Mouse (Mus musculus) heart, embryonic 10.5 days (tissue): Measurements from ENCODE around the gene Mfsd7a. TPM values are rescaled to one million over a fixed set of nuclear protein-coding genes. Genes with fewer than 3 reads are reported as not detected.
A peak's percentile ranks its signal among the peaks of the same experiment; 100 is the strongest.

ENCODE experiments used
- DNase-seq: peaks from one replicate; pipeline ENCODE4 v3.0.0-alpha.2; 2017; ENCODE audit warnings: low spot score
- H3K27ac ChIP-seq: fragments of 300-500 bp; sonication (generic); 2 replicates; pipeline ENCODE4 v1.5.1; 2016; ENCODE audit warnings: mild to moderate bottlenecking
- H3K27me3 ChIP-seq: fragments of 300-500 bp; sonication (generic); 2 replicates; pipeline ENCODE4 v1.6.1; 2016; ENCODE audit warnings: mild to moderate bottlenecking; ENCODE audit not compliant: poor library complexity, insufficient read depth, severe bottlenecking
- H3K36me3 ChIP-seq: fragments of 300-500 bp; sonication (generic); 2 replicates; pipeline ENCODE4 v1.6.1; 2016; ENCODE audit warnings: mild to moderate bottlenecking, moderate library complexity
- H3K4me1 ChIP-seq: fragments of 300-500 bp; sonication (generic); 2 replicates; pipeline ENCODE4 v1.6.1; 2016; ENCODE audit warnings: mild to moderate bottlenecking
- H3K4me3 ChIP-seq: fragments of 300-500 bp; sonication (generic); 2 replicates; pipeline ENCODE4 v1.5.1; 2016; ENCODE audit warnings: mild to moderate bottlenecking, moderate library complexity
- H3K9me3 ChIP-seq: fragments of 300-500 bp; sonication (generic); 2 replicates; pipeline ENCODE4 v1.6.1; 2016; ENCODE audit warnings: mild to moderate bottlenecking, moderate library complexity
- WGBS: fragments of 180-500 bp; shearing (Covaris S2); methylation state at CpG from one replicate; pipeline ENCODE4 v1.1.7; 2016; 5-methylcytosine and 5-hydroxymethylcytosine counted together
- polyA plus RNA-seq: library from polyadenylated mRNA; unstranded; fragments of >200 nt; fragmentation: Nextera tagmentation; extraction: Ambion mirVana; gene quantifications from 2 replicates; pipeline ENCODE4 v1.2.1, GENCODE M21; 2016

Mfsd7a gene
- polyA plus RNA-seq, 1 experiment from 2014 or later: 0.09 TPM

DNA sequence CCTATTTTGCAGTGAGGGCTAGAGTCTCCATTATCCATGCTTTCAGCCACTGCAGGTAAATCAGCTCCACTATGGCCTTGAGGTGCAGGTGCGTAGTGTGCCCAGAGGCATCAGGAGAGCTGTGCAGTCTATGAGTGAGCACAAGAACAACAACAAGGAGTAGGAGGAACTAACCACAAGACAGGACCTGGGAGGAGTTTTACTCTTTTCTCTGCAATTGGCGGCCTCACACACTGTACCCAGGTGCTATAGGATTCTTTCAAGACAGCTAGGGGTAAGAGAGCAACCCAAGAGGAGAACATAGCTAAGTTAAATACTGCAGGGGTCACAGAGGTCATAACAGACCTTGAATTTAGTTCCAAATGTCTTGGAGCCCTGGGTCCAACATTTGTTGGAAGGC, 10.0 kb upstream of the Mfsd7a start:
- Histone ChIP-seq H3K9me3 (no peaks in the 10 kb centered on the region), H3K27ac (no peak overlapping the region), H3K4me3 (no peak overlapping the region), H3K27me3 (peaks cover 19% of the 10 kb centered on the region; the same call in 1 of the 2 replicates), H3K4me1 (peaks cover 19% of the 10 kb centered on the region), H3K36me3 (no peaks in the 10 kb centered on the region)
- DNase-seq: peak; percentile 36
- 78% methylated on average over 2 of the region's 2 CpGs for WGBS

DNA sequence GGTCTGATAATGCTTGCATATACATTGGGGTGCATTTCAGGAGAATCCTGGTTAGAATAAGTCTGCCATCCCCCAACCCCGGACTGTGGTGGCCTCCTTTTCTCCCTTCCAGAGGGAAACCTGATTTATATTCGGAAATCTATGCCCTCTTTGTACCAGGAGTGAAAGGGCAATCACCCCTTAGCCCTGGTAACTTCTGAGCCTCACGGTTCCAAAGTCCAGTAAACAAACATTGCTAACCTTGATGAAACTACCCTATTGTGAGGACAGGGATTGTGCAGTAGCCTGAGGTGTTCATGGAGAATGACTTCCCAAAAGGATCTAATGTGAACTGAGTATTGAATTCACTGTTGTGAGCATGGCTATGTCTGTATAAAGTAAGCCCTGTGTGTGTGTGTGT, 5.4 kb upstream of the Mfsd7a start:
- Histone ChIP-seq H3K9me3 (no peaks in the 10 kb centered on the region), H3K27me3 (peaks cover 10% of the 10 kb centered on the region; the same call in 1 of the 2 replicates), H3K4me3 (no peak overlapping the region), H3K27ac (no peak overlapping the region), H3K36me3 (no peaks in the 10 kb centered on the region), H3K4me1 (peaks cover 8% of the 10 kb centered on the region)
- no peak for DNase-seq
- 58% methylated on average over 3 of the region's 3 CpGs for WGBS

GRCm38 (mm10) chr5:108452422-108452821, 3.7 kb upstream of the Mfsd7a start:
- no peaks in the 10 kb centered on the region for H3K36me3 ChIP-seq
- peaks cover 8% of the 10 kb centered on the region for H3K27me3 ChIP-seq
- DNase-seq: no peak
- H3K27ac ChIP-seq: no peak overlapping the region
- H3K4me1 ChIP-seq: peaks cover 16% of the 10 kb centered on the region
- H3K9me3 ChIP-seq: no peaks in the 10 kb centered on the region
- 79% methylated on average over 1 of the region's 1 CpGs for WGBS
- no peak overlapping the region for H3K4me3 ChIP-seq

- peaks cover 16% of the 10 kb centered on the region for H3K4me1 ChIP-seq
- DNase-seq: no peak
- 83% methylated on average over 1 of the region's 1 CpGs for WGBS
These were observed 2.9 kb upstream of the Mfsd7a start for GRCm38 (mm10) chr5:108451611-108452010.

GRCm38 (mm10) chr5:108450837-108451540, 2.3 kb upstream of the Mfsd7a start:
- no peaks in the 10 kb centered on the region for H3K9me3 ChIP-seq

More at GRCm38 (mm10) chr5:108451611-108452010, 2.9 kb upstream of the Mfsd7a start:
- Histone ChIP-seq H3K9me3 (no peaks in the 10 kb centered on the region), H3K4me3 (no peak overlapping the region), H3K27ac (no peak overlapping the region), H3K27me3 (peaks cover 16% of the 10 kb centered on the region), H3K36me3 (no peaks in the 10 kb centered on the region)

GRCm38 (mm10) chr5:108447857-108448256, 834 bp downstream of the Mfsd7a start:
- H3K4me1 ChIP-seq: peaks cover 16% of the 10 kb centered on the region
- H3K9me3 ChIP-seq: no peaks in the 10 kb centered on the region
- H3K4me3 ChIP-seq: no peak overlapping the region
- no peaks in the 10 kb centered on the region for H3K36me3 ChIP-seq
- no peak for DNase-seq
- WGBS: 77% methylated on average over 7 of the region's 7 CpGs
- no peak overlapping the region for H3K27ac ChIP-seq
- H3K27me3 ChIP-seq: peaks cover 37% of the 10 kb centered on the region

More at GRCm38 (mm10) chr5:108450837-108451540, 2.3 kb upstream of the Mfsd7a start:
- H3K27ac ChIP-seq: no peak overlapping the region
- no peak for DNase-seq
- H3K36me3 ChIP-seq: no peaks in the 10 kb centered on the region
- H3K27me3 ChIP-seq: peaks cover 21% of the 10 kb centered on the region
- WGBS: 80% methylated on average over 8 of the region's 8 CpGs
- no peak overlapping the region for H3K4me3 ChIP-seq
- H3K4me1 ChIP-seq: peaks cover 16% of the 10 kb centered on the region

DNA sequence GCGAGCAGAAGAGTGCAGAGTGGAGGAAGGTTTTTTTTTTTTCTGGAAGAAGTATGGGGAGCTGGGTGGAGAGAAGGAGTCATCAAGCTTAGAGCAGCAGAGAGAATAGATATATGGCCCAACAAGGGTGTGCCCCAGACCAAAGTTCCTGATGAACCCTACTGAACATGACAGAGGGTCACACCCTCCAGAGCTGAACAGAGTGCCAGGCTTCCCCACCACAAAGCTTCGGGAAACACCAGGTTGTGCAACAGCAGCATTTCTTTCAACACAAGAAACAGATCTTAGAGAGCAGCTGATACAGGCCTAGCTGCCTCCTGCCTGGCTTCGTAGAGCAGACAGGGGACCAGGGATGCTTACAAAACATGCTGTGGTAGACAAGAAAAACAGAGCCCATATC, 1.7 kb downstream of the Mfsd7a start:
- H3K9me3 ChIP-seq: no peaks in the 10 kb centered on the region
- no peaks in the 10 kb centered on the region for H3K36me3 ChIP-seq
- H3K27ac ChIP-seq: no peak overlapping the region
- DNase-seq: no peak
- H3K4me1 ChIP-seq: peaks cover 16% of the 10 kb centered on the region
- 75% methylated on average over 3 of the region's 3 CpGs for WGBS
- peaks cover 37% of the 10 kb centered on the region for H3K27me3 ChIP-seq
- no peak overlapping the region for H3K4me3 ChIP-seq

GRCm38 (mm10) chr5:108436101-108436500, 12.6 kb downstream of the Mfsd7a start:
- WGBS: 69% methylated on average over 2 of the region's 2 CpGs
- H3K9me3 ChIP-seq: no peaks in the 10 kb centered on the region
- H3K27me3 ChIP-seq: peaks cover 19% of the 10 kb centered on the region; the same call in 1 of the 2 replicates
- peaks cover 15% of the 10 kb centered on the region for H3K4me1 ChIP-seq
- no peak overlapping the region for H3K4me3 ChIP-seq
- no peak overlapping the region for H3K27ac ChIP-seq
- no peak for DNase-seq
- H3K36me3 ChIP-seq: peaks cover 17% of the 10 kb centered on the region

DNA sequence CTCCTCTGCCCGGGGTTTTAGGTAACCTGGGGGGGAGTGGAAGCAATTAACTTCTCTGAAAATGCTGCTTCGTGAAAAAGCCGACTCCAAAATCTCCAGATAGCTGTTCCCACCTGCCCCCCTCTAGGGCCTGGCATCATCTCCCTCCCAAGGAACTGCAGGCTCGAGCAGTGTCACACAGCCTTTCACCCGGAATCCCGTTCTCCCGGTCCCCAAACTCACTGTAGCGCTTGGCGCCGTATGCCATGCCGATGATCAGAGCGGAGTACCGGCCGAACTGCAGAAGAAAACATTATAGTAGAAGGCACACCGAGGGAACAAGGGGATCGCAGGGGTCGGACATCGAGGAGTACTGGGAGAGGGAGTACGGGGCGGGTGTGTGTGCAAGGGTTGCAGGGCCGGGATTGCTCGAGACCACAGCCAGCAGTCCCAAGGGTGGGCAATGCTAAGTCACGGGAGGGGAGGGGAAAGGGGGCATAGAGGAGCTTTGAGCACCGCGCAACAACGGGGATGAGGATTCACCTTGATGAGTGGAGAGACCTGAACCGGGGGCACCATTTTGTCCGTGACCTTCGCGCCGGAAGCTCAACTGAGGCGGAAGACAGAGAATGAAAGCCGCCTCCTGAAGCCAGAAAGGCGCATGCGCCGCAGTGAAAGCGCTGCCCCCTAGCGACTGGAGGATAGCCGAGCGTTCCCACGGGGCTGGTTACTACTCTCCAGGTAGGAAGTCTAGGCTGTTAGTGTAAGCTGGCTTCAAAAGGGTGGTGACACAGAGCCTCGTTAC, 14.7 kb downstream of the Mfsd7a start, which contains the start of gene Atp5k:
Gene Atp5k, minus strand, starts transcription at position 645 of the 784 bp plus-strand sequence.
- peak within 1 kb of the TSS; percentile 96 for H3K27ac ChIP-seq
- no peaks in the 10 kb centered on the region for H3K9me3 ChIP-seq
- DNase-seq: peak; percentile 97
- peak within 1 kb of the TSS; percentile 98 for H3K4me3 ChIP-seq
- peaks cover 34% of the 10 kb centered on the region for H3K36me3 ChIP-seq
- H3K27me3 ChIP-seq: peaks cover 19% of the 10 kb centered on the region; the same call in 1 of the 2 replicates
- peaks cover 15% of the 10 kb centered on the region for H3K4me1 ChIP-seq
- 1% methylated on average over 42 of the region's 42 CpGs for WGBS

DNA sequence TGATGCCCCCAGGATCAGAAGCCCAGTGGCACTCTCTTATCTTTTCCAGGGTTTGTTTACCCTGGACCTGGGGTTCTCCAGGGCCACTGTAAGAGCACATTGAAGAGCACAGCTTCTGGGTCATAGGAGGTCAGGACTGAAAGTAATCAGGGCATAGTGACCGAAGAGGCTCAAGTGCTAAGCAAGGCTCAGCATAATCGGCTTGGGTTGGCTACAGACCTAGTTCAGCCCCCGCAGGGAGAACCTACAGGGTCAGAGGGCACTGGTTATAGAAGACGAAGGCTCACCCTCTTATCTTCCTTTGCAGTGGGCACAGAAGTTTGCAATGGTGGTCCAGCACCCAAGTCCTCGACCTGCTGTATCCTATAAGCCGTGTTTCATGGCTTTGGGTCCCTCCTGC, 17.5 kb downstream of the Mfsd7a start:
- WGBS: 81% methylated on average over 6 of the region's 6 CpGs
- DNase-seq: no peak
- Histone ChIP-seq H3K4me1 (peaks cover 15% of the 10 kb centered on the region), H3K27ac (no peak overlapping the region), H3K4me3 (no peak overlapping the region), H3K36me3 (peaks cover 34% of the 10 kb centered on the region), H3K27me3 (peaks cover 10% of the 10 kb centered on the region; the same call in 1 of the 2 replicates), H3K9me3 (no peaks in the 10 kb centered on the region)

DNA sequence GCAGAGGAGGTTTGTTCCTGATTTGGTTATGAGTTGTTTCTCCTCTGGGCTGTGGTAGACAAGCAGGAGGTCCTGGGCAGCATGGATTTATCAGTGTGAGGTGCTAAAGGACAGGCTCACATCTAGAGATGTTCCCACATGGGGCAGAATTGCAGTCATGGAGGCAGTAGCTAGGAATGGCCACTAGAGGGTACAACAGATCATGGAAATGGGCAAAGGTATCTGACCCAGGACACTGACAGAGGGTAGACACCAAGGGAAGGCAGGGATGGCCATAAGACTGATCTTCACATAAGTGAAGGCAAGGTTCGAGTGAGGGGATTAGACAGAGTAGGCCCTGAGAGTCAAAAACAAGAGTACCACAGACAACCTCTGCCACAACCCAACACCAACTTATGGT, 21.5 kb downstream of the Mfsd7a start:
- Histone ChIP-seq H3K36me3 (peaks cover 25% of the 10 kb centered on the region), H3K4me1 (no peaks in the 10 kb centered on the region), H3K27me3 (no peaks in the 10 kb centered on the region), H3K27ac (no peak overlapping the region), H3K9me3 (no peaks in the 10 kb centered on the region), H3K4me3 (no peak overlapping the region)
- no peak for DNase-seq
- 50% methylated on average over 1 of the region's 1 CpGs for WGBS

GRCm38 (mm10) chr5:108423427-108423826, 25.3 kb downstream of the Mfsd7a start:
- no peaks in the 10 kb centered on the region for H3K4me1 ChIP-seq
- no peaks in the 10 kb centered on the region for H3K27me3 ChIP-seq
- H3K4me3 ChIP-seq: no peak overlapping the region
- DNase-seq: no peak
- no peaks in the 10 kb centered on the region for H3K36me3 ChIP-seq
- 82% methylated on average over 2 of the region's 2 CpGs for WGBS
- H3K9me3 ChIP-seq: no peaks in the 10 kb centered on the region
- H3K27ac ChIP-seq: no peak overlapping the region

GRCm38 (mm10) chr5:108422741-108423140, 25.9 kb downstream of the Mfsd7a start:
- Histone ChIP-seq H3K4me3 (no peak overlapping the region), H3K36me3 (no peaks in the 10 kb centered on the region)
- WGBS: 74% methylated on average over 3 of the region's 3 CpGs

More at GRCm38 (mm10) chr5:108422741-108423140, 25.9 kb downstream of the Mfsd7a start:
- Histone ChIP-seq H3K27me3 (no peaks in the 10 kb centered on the region), H3K9me3 (no peaks in the 10 kb centered on the region), H3K4me1 (no peaks in the 10 kb centered on the region), H3K27ac (no peak overlapping the region)
- no peak for DNase-seq
